In genomic region chr2:74865414-74865813, GRCm38 (mm10) we compare ENCODE assay signal across 13 mouse cellular contexts.
"Had no signal": no experiment of that assay in that cellular context is flagged by ENCODE, and none has a peak within 500 bp of the region (broad histone marks: within the 10 kb centered on the region; RNA-seq: fewer than 3 reads in every experiment).

No protein-coding gene starts in this region.

- H3K4me3 ChIP-seq: limb, embryonic 12.5 days; midbrain, embryonic 12.5 days; neural tube, embryonic 13.5 days had no signal

- ATAC-seq: inflammation-experienced regulatory T-cells, adult 6 months; intestine, postnatal 0 days; midbrain, embryonic 16.5 days had no signal

- H3K27ac ChIP-seq: kidney, postnatal 0 days; limb, embryonic 12.5 days; midbrain, embryonic 12.5 days; neural tube, embryonic 13.5 days had no signal

- DNase-seq: kidney, adult 8-10 months; kidney, postnatal 36 days; layer of hippocampus, adult 9-11 months; layer of hippocampus, postnatal 36 days; right cerebral cortex, postnatal 14 days; thymus, postnatal 36 days had no signal

- H3K4me1 ChIP-seq: limb, embryonic 12.5 days; midbrain, embryonic 12.5 days; neural tube, embryonic 13.5 days had no signal

- H3K27me3 ChIP-seq: limb, embryonic 12.5 days; midbrain, embryonic 12.5 days; neural tube, embryonic 13.5 days had no signal

- H3K9ac ChIP-seq: limb, embryonic 12.5 days; midbrain, embryonic 12.5 days; neural tube, embryonic 13.5 days had no signal

- H3K4me2 ChIP-seq: limb, embryonic 12.5 days; midbrain, embryonic 12.5 days; neural tube, embryonic 13.5 days had no signal

- H3K9me3 ChIP-seq: neural tube, embryonic 13.5 days had no signal
